Mouse (Mus musculus): Measurements from ENCODE around the gene Gm11549.

Gene Gm11549

GRCm38 (mm10) chr3:36480486-36480885 lies 41.1 kb downstream of the Gm11549 start:
- DNase-seq (ENCODE audit: low read depth): no peak

GRCm38 (mm10) chr3:36478776-36479175 lies 42.8 kb downstream of the Gm11549 start:
- DNase-seq (ENCODE audit: low read depth): no peak

GRCm38 (mm10) chr3:36476261-36477155 lies 45.1 kb downstream of the Gm11549 start:
- DNase-seq (ENCODE audit: low read depth): no peak

- peak; percentile 88 for DNase-seq (ENCODE audit: low read depth)
Observed at GRCm38 (mm10) chr3:36475532-36476087, 46.0 kb downstream of the Gm11549 start, which contains the start of the genes Anxa5 and 1810062G17Rik. Gene Anxa5 (minus strand): TSS chr3:36475894. Gene 1810062G17Rik (plus strand): TSS chr3:36475937.

GRCm38 (mm10) chr3:36474938-36475483 lies 46.6 kb downstream of the Gm11549 start:
- DNase-seq (ENCODE audit: low read depth): no peak

GRCm38 (mm10) chr3:36474421-36474820 lies 47.2 kb downstream of the Gm11549 start:
- DNase-seq (ENCODE audit: low read depth): no peak

- no peak for DNase-seq (ENCODE audit: low read depth)
Observed at GRCm38 (mm10) chr3:36473222-36473621, 48.4 kb downstream of the Gm11549 start.

- no peak for DNase-seq (ENCODE audit: low read depth)
Observed at GRCm38 (mm10) chr3:36471856-36472255, 49.8 kb downstream of the Gm11549 start.

GRCm38 (mm10) chr3:36468871-36469270 lies 52.7 kb downstream of the Gm11549 start:
- no peak for DNase-seq (ENCODE audit: low read depth)

- no peak for DNase-seq (ENCODE audit: low read depth)
Observed at GRCm38 (mm10) chr3:36467632-36468031, 54.0 kb downstream of the Gm11549 start.

- no peak for DNase-seq (ENCODE audit: low read depth)
Observed at GRCm38 (mm10) chr3:36465538-36465937, 56.1 kb downstream of the Gm11549 start.

All from c-Kit-positive CD71-positive TER-119-negative erythroid progenitor cells, embryonic 14.5 days (primary cell).